Mouse (Mus musculus): ENCODE data around the gene Ces3a.

The Ces3a gene

GRCm38 (mm10) chr8:105093992-105094391 lies 45.6 kb downstream of the Ces3a start:
- in situ Hi-C loops (cut with MboI, MseI) = no loop called here

DNA sequence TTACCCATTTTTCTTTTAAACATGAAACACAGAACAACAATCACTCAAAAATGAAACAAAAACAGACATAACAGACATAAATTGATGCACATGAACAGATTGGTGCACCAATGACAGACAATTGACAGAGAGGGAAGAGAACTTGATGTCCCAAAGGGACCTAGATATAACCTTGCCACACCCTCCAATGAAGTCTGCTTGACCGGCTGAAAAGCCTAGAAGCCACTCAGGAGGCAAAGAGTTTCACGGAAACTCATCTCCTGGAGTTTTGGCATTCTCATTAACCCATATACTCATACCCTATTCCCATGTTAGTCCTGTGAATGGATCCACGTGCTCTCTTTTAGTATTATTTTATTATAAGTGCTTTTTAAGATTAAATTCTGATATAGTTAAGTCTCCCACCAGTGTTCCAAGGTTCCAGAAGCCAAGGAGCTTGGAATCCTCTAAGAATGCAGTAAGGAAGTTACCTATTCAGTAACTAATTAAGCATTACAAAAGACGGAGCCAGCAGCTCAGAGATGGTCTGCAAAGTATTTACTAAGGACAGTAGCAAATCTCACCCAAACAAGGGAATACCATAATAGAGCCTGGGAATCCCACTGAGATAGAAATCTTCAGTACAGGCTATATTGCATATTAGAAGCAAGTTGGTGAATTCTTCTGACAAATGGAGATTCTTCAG lies 53.8 kb downstream of the Ces3a start:
- in situ Hi-C loops (cut with MboI, MseI) = loop anchor here in 1 of 2 experiments (5.0 kb wide), 1 partner anchor 35 kb away; no protein-coding TSS in a partner anchor

GRCm38 (mm10) chr8:105103701-105104100 lies 55.3 kb downstream of the Ces3a start:
- in situ Hi-C loops (cut with MboI, MseI) = loop anchor here in 1 of 2 experiments (5.0 kb wide), 1 partner anchor 36 kb away; no protein-coding TSS in a partner anchor

DNA sequence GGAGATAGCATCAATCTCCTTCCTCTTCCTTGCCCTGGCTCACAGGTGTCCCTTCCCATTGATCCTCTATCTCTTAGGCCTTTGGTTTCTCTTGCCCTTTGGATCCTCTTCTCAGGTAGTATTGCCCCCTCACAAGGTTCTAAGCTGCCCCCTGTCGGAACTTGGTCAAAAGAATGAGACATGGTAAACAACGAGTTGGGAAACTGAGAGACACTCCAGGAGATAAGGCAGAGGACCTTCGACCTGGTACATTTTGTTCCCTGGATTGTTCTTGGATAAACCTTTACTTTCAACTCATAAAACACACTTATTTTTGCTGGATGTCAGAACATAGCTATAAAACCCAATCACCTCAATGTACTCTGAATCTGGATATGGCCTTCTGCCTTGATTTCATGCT lies 55.8 kb downstream of the Ces3a start:
- in situ Hi-C loops (cut with MboI, MseI) = loop anchor here in 1 of 2 experiments (5.0 kb wide), 1 partner anchor 37 kb away; no protein-coding TSS in a partner anchor
